29 mouse cellular contexts compared by ENCODE assay signal in the genomic region with DNA sequence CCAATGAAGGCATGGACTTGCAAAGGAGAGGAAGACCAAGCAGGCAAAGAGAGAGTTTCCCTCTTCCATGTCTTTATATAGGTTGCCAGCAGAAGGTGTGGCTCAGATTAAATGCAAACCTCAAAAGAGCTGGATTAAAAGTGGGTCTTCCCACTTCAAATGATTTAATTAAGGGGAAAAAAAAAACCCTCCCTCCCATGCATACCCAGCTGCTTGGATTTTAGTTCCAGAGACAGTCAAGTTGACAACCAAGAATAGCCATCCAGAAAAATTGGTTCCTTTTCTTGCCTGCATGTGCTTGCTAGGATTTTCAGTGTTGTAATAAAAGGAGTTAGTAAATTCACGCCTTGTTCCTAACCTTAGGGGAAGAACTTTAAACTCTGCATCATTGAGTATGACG.
DNase-seq lines count a peak whose midpoint lies in the region; ATAC-seq and TF ChIP-seq lines count a peak whose summit lies in the region.
"Had no signal": no experiment of that assay in that cellular context is flagged by ENCODE, and none has a peak within 500 bp of the region (broad histone marks: within the 10 kb centered on the region; RNA-seq: fewer than 3 reads in every experiment).

No protein-coding gene starts in this region.

- intact Hi-C loops in left cerebral cortex, adult 2 months (cut with DNase I), result loop anchor here (5.0 kb wide), 1 partner anchor 203 kb away; no protein-coding TSS in a partner anchor

- ATAC-seq in forebrain, embryonic 16.5 days, result no peak
- ATAC-seq in forebrain, embryonic 13.5 days, result no peak
- ATAC-seq: activated CD4-positive, CD25-positive, alpha-beta regulatory T cell, adult 4 months; CD4-positive, CD25-positive, alpha-beta regulatory T cell, adult 4 months; Patski had no signal

- TF ChIP-seq CTCF in left cerebral cortex, adult 2 months (IDR thresholded peaks at IDR 0.05), result no peak

- H3K27me3 ChIP-seq in forebrain, embryonic 16.5 days (replicated peaks; ENCODE audit: control insufficient read depth, insufficient read depth, low read length), result no peaks in the 10 kb centered on the region
- H3K27me3 ChIP-seq in forebrain, embryonic 13.5 days, result no peaks in the 10 kb centered on the region
- H3K27me3 ChIP-seq: CH12.LX; embryonic facial prominence, embryonic 13.5 days; embryonic facial prominence, embryonic 15.5 days; forebrain, embryonic 12.5 days; forebrain, embryonic 15.5 days; Patski had no signal

- no peaks in the 10 kb centered on the region for H3K9me3 ChIP-seq in forebrain, embryonic 16.5 days (ENCODE audit: control insufficient read depth, low read length)
- no peaks in the 10 kb centered on the region for H3K9me3 ChIP-seq in forebrain, embryonic 13.5 days (replicated peaks)
- H3K9me3 ChIP-seq: embryonic facial prominence, embryonic 13.5 days; embryonic facial prominence, embryonic 15.5 days; forebrain, embryonic 10.5 days; forebrain, embryonic 12.5 days; forebrain, embryonic 15.5 days had no signal

- no peak overlapping the region for H3K9ac ChIP-seq in forebrain, embryonic 16.5 days (replicated peaks; ENCODE audit: low read depth, low read length)
- no peak overlapping the region for H3K9ac ChIP-seq in forebrain, embryonic 13.5 days
- H3K9ac ChIP-seq: embryonic facial prominence, embryonic 13.5 days; embryonic facial prominence, embryonic 15.5 days; forebrain, embryonic 12.5 days; forebrain, embryonic 15.5 days had no signal

- peak; percentile 36 for DNase-seq in heart, adult 11 months
- no peak for DNase-seq in heart, adult 9 months (ENCODE audit: low spot score in 2 of 2)
- DNase-seq in left cerebral cortex, adult 2 months (ENCODE audit: extremely low spot score in 1 of 2, low spot score in 2 of 2), result no peak
- DNase-seq in left cerebral cortex, adult 8-10 months (ENCODE audit: low spot score in 2 of 2), result no peak
- DNase-seq in right cerebral cortex, adult 18-20 months, result no peak
- DNase-seq: adrenal gland, adult 8-10 months; adrenal gland, postnatal 14 days; adrenal gland, postnatal 36 days; B cell, adult 2 months; cerebellum, adult 11 months; cerebellum, adult 18-20 months; cerebellum, adult 8-10 months; cerebellum, adult 9-11 months; cerebellum, postnatal 14 days; cerebellum, postnatal 36 days; embryo, embryonic 11 days had no signal

- no peaks in the 10 kb centered on the region for H3K36me3 ChIP-seq in forebrain, embryonic 16.5 days (ENCODE audit: control insufficient read depth, insufficient read depth)
- H3K36me3 ChIP-seq in forebrain, embryonic 13.5 days (ENCODE audit: poor library complexity, severe bottlenecking), result no peaks in the 10 kb centered on the region
- H3K36me3 ChIP-seq: embryonic facial prominence, embryonic 13.5 days; embryonic facial prominence, embryonic 15.5 days; forebrain, embryonic 10.5 days; forebrain, embryonic 12.5 days; forebrain, embryonic 15.5 days; G1E had no signal

- no peak overlapping the region for H3K4me3 ChIP-seq in forebrain, embryonic 16.5 days (replicated peaks; ENCODE audit: low read length)
- no peak overlapping the region for H3K4me3 ChIP-seq in forebrain, embryonic 13.5 days
- no peak overlapping the region for H3K4me3 ChIP-seq in left cerebral cortex, adult 2 months
- H3K4me3 ChIP-seq: embryonic facial prominence, embryonic 13.5 days; embryonic facial prominence, embryonic 15.5 days; erythroblast, embryonic 14.5 days; forebrain, embryonic 10.5 days; forebrain, embryonic 12.5 days; forebrain, embryonic 15.5 days had no signal

- no peak overlapping the region for H3K4me2 ChIP-seq in forebrain, embryonic 16.5 days (ENCODE audit: low read length)
- no peak overlapping the region for H3K4me2 ChIP-seq in forebrain, embryonic 13.5 days
- H3K4me2 ChIP-seq: embryonic facial prominence, embryonic 13.5 days; embryonic facial prominence, embryonic 15.5 days; forebrain, embryonic 12.5 days; forebrain, embryonic 15.5 days had no signal

- peak overlapping the region; percentile 25; the same call in 1 of the 2 replicates for H3K27ac ChIP-seq in forebrain, embryonic 16.5 days (ENCODE audit: low read length)
- H3K27ac ChIP-seq in forebrain, embryonic 13.5 days, result no peak overlapping the region
- H3K27ac ChIP-seq in left cerebral cortex, adult 2 months, result peak overlapping the region; percentile 42; the same call in 1 of the 2 replicates
- H3K27ac ChIP-seq: embryonic facial prominence, embryonic 13.5 days; embryonic facial prominence, embryonic 15.5 days; forebrain, embryonic 10.5 days; forebrain, embryonic 12.5 days; forebrain, embryonic 15.5 days had no signal

- WGBS in forebrain, embryonic 16.5 days, result 62% methylated on average over 2 of the region's 2 CpGs
- 86% methylated on average over 2 of the region's 2 CpGs for WGBS in forebrain, embryonic 13.5 days

- H3K4me1 ChIP-seq in forebrain, embryonic 16.5 days (replicated peaks; ENCODE audit: control insufficient read depth, insufficient read depth, low read length), result peaks cover 7% of the 10 kb centered on the region
- no peaks in the 10 kb centered on the region for H3K4me1 ChIP-seq in forebrain, embryonic 13.5 days
- H3K4me1 ChIP-seq: embryonic facial prominence, embryonic 15.5 days; forebrain, embryonic 10.5 days; forebrain, embryonic 12.5 days had no signal
